Mouse (Mus musculus): ENCODE data around the gene Wbp4. TPM values are rescaled to one million over a fixed set of nuclear protein-coding genes. Genes with fewer than 3 reads are reported as not detected.
"Not testable (repeated sequence)": the region's sequence is repeated elsewhere in the genome, so short reads cannot be mapped to it uniquely, and the experiment has no call there.

Gene Wbp4
- 10 to 100 TPM; 48.2 to 51.7 TPM for total RNA-seq (2021)

DNA sequence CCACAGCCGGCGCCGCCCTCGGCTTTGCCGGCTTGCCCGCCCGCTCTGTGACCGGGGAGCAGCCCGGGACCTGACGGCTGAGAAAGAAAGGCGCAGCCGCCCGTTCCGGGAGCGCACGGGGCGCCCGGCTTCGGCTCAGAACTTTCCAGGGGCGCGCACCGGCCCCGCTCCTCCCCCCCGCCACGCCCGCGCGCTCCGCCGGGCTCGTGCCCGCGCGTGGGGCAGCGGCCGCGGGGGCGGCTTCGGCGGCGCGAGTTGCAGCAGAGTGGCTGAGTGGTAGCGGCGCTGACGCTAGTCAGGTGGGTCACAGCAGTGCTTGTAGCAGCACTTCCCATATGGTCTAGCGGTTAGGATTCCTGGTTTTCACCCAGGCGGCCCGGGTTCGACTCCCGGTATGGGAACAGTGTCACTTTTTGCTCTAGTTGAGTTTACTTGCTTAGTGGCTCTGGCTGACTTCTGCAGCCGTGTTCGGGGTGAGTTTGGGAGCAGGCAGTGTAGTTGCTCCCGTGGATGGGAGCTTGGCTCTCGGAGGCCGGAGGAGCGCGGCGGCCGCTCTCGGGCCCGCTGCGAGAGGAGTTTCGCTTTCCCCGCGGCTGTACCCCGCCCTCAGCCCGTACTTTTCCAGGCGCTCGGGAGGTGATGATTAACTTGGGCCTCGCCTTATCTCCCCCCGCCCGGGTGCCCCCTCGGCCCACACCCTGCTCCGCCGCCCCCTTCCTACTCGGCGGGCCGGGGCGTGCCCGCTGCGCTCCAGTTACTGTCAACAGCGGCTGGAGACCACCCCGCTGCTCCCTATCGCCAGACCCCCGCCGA lies at the start of gene Wbp4:
Wbp4 (minus strand) TSS at position 182 of the 813 bp plus-strand sequence.
- DNase-seq (ENCODE audit: low spot score in 2 of 2), result peak; percentile 96 to 98
- intact Hi-C loops (cut with DNase I), result loop anchor here (1.0 to 10.0 kb wide), 2 partner anchors 106 to 733 kb away; partner anchors contain the start of gene Sugt1

DNA sequence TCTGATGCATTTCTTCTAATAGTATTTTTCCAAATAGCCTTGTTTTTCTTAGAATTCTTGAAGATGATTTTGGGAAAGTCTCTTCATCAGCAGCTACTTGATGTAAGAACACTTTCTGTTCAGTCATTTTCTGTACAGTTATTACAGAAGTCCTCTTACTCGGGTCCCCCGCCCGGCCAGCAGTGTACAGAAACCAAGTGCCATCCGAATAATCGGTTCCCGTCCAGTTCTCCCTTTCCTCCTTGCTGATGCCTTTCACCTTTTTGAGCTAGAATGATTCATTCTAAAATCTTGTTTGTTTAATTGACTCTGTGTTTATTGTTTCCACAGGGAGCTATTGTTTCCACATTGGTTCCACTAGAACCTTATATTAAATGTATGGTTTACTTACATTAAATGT lies 49.4 kb upstream of the Wbp4 start:
- intact Hi-C loops (cut with DNase I), result no loop called here
- no peak for DNase-seq (ENCODE audit: low spot score in 2 of 2)

DNA sequence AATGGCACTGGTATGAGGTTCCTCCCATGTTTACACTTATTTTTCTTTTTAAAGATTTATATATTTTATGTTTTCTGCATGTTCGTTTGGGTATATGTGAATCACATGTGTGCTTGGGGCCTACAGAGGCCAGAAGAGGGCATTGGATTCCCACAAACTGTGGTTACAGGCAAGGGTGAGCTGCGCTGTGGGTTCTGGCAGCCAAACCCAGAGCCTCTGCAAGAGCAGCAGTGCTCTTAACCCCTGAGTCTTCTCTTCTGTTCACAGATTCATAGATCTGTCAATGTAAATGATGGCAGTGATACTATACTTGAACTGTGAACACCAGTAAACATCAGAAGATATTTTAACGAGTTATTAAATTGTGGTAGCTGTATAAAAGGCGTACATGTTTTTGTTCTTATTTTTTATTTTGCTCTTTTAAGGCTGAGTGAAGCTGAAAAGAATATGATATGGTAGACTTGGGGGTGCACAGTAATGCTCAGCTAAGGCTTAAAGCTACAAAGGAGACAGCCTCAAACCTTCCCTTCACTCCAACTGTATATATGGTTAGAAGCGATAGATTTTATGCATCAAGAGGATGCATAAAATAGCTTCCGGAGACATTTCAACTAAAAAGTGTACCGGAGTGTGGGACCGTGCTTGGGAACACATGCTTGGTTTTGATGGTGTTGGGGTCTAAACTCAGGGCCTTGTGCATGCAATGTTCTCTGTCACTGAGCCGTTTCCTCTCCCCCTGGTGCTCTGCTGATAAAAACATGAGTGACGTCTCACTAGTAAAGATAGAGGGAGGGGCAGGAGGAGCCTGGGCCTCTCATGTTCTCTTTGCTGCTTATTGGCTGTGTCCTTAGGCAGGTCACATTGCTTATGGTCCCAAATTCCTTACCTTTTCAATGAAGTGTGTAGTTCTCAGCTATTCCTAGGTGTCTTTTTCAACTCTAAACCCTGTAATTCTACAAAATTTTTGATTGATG lies 48.5 kb upstream of the Wbp4 start:
- intact Hi-C loops (cut with DNase I), result no loop called here
- no peak for DNase-seq (ENCODE audit: low spot score in 2 of 2)

DNA sequence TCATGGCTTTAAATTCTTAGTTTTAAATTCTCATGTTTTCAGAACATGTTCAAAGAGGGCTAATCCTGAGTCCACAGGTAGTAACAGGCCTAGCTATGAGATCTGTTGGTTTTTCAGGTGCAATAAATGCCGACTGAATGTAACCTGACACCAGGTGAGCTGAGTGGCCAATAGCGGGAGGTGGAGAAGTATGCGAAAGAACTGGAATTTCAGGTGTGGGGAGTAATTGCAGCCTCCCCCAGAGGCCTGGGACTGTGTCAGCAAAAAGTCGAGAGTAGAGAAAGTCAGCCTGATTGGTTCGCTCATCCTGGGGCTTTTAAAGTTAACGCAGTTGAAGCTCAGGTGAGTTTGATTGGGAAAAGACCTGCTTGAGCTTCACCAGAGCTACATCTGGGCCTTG lies 46.4 kb upstream of the Wbp4 start:
- intact Hi-C loops (cut with DNase I), result no loop called here

DNA sequence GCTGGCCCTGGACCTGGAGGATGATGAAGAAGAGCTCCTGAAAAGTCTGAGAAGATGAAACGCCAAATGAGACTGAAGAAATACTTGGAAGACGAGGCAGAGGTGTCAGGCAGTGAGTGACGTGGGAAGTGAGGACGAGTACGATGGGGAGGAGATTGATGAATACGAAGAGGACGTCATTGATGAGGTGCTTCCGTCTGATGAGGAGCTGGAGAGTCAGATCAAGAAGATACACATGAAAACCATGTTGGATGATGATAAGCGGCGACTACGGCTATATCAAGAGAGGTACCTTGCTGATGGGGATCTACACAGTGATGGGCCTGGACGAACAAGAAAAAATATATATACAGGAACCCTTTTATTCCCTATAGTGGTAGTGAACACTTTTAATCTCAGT lies 44.8 kb upstream of the Wbp4 start:
- DNase-seq (ENCODE audit: low spot score in 2 of 2); intact Hi-C loops (cut with DNase I): not testable (repeated sequence)

More for the DNA sequence above, 46.4 kb upstream of the Wbp4 start:
- no peak for DNase-seq (ENCODE audit: low spot score in 2 of 2)

DNA sequence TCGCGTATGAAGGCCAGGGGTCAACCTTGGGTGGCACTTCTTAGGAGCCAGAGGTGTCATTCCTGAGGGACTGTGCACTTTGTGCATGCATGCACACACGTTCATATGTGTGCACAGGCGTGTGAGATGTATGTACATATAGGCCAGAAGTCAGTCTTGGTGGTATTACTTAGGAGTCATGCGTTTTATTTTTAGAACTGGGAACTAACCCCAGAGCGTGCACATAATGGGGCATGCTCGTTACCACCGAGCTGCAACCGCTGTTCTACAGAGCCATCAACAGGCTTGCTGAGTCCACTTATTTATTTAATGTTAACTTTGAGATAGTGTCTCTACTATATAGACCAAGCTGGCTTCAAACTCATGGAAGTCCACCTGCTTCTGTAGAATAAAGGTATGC lies 41.1 kb upstream of the Wbp4 start:
- DNase-seq (ENCODE audit: low spot score in 2 of 2), result no peak
- intact Hi-C loops (cut with DNase I), result no loop called here

DNA sequence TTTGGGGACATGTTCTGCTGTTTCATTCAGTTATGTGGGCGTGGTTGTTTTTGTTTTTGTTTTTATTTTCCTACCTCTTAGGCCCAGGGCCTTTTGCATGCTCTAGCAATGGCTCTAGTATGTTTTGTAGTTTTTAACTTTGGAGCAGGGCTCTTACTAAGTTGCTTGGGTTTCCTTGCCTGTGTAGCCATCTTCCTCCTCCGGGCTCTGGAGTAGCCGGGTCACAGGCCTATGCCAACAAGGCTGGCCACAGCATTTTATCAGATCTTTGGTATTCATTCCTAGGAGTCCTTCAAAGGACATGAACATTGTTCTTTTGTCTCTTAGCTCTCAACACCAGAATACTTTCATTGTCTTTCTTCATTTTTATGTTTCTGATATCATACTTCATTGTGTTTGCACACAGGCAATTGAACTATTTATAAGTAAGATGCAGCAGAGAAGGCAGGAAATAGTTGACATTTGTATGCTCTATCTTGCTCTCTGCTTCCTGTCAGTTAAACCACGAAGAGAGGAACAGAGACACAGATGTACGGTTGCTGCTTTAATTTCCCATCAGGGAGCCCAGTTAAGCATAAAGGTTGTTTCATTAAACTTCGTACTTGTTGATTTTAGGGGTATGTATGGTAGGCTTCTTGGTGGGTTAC lies 40.3 kb upstream of the Wbp4 start:
- DNase-seq (ENCODE audit: low spot score in 2 of 2), result no peak
- intact Hi-C loops (cut with DNase I), result no loop called here

DNA sequence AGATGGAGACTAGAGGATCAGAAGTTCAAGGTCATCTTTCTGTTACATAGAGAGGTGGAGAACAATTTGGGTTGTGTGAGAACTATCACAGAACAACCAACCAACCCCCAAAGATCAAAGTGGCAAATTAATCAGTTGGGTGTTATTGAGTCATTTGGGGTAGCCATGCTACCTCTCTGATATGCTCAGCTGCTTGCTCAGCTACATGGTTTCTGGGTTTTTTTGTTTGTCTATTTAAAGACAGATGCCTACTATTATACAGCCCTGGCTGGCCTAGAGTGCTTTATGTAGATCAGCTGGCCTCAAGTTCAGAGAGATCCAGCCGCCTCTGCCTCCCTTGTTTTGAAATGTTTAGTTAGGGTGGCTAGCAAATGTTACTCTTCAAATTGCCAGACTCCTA lies 39.7 kb upstream of the Wbp4 start:
- intact Hi-C loops (cut with DNase I), result no loop called here
- no peak for DNase-seq (ENCODE audit: low spot score in 2 of 2)

DNA sequence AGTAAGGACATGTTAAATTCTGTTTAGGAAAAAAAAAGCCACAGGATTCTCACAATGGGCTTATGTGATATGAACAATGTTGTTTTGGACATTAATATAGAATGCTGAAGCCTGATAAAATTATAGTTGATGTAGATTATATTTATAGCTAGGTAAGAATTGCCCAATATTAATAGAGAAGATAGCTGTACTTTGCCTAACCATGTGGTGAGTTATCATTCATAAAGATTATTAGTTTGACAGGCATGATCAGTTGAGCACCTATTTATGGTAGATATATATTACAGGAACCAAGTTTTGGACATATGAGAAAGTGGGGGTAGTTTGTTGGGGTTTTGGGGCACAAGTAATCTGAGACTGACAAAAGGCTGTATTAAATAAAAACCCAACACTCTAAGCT lies 39.3 kb upstream of the Wbp4 start:
- DNase-seq (ENCODE audit: low spot score in 2 of 2), result no peak
- intact Hi-C loops (cut with DNase I), result no loop called here

DNA sequence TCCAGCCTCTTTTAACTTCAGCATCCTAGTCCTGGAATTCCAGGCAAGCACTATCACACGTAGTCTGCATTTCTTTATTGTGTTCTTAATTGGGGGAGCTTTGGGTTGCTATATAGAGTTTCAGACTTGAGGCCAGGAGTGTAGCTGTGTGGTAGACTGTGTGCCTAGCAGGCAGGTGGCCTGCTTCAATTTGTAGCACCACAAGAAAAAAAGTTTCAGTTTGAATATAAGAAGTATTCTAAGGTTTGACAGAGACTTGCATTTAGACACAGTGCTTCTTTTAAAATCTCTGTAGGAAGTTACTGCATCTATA lies 38.3 kb upstream of the Wbp4 start:
- intact Hi-C loops (cut with DNase I), result no loop called here
- no peak for DNase-seq (ENCODE audit: low spot score in 2 of 2)

DNA sequence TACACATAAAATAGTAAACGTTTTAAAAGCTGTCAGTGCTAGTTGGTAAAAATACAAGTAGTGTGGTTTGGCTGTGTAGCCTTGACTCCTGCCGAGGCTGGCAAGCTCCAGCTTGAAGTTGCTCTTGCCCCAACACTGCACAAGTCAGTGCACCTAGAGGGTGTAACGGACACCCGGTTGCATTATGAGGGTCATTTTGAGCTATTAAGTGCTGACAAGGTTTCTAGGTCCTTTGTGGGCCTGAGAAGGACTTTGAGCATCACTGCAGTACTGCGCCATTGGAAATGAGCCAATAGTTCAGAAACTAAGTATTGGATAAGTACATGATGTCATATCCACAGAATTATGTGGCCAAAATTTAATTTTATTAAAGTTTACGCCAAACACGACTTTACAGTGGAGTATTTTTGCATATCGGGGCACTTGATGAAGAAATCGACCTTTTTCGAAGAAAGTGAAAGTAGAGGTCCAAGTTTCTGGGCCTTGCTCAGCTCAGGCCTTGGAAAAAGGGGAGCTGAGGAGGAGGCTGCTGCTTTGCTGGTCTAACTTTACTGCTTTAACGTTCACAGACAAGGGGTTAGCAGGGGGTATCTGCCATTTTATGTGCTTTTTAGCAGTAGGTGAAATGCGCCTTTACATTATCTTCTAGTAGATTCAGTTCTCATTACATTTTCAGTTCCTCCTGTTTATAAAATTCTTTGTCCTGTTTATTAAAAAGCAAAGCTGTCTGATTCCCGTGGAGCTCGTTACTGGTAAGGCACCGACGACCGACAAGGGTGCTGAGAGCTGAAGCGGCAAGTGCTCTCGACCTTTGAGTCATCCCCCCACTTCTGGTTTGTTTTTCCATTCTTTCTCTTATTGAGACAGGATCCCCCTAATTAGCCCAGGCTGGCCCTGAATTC lies 37.7 kb upstream of the Wbp4 start:
- DNase-seq (ENCODE audit: low spot score in 2 of 2), result no peak
- intact Hi-C loops (cut with DNase I), result no loop called here

DNA sequence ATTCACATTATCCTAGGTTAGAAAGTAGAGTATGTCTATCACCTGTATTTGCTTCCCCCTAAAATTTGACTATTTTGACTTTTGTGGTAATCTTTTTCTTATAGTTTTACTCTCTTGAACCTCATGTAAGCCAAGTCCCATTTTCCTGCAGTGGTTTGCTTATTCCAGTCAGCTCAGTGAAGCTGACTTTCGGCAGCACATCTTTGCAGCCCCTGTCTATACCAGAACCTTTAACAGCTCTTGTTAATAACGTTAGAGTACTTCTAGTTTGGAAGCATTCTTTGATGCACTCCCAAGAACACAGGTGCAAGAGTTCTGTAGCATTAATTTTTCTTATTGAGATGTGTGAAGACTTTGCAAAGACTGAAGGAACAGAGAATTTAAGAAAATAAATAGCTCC lies 36.8 kb upstream of the Wbp4 start:
- intact Hi-C loops (cut with DNase I), result no loop called here
- DNase-seq (ENCODE audit: low spot score in 2 of 2), result no peak

DNA sequence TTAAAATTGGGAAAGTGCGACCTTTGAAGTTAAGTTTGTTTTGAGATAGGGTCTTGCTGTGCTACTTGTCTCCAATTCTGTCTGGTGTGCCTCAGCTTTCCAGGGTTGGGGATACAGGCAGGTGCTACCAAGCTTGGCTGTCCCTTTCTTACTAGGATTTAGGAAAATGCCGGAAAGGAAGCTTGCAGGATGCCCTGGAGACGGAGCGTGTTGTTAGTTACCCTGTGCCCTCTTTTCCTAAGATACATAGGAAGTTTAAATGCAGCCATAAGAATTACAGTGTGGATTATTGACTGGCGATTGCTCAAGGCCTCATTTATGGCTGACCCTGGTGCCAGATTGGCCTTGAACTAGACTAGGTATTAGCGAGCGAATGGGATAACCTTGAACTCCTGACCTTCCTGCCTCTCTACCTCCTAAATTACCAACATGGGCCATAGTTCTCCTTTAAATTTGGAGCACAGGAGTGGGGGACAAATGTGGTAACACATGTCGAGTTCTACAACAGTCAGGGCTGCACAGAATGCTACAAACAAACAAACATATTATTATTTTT lies 35.9 kb upstream of the Wbp4 start:
- intact Hi-C loops (cut with DNase I), result no loop called here
- DNase-seq (ENCODE audit: low spot score in 2 of 2), result no peak

DNA sequence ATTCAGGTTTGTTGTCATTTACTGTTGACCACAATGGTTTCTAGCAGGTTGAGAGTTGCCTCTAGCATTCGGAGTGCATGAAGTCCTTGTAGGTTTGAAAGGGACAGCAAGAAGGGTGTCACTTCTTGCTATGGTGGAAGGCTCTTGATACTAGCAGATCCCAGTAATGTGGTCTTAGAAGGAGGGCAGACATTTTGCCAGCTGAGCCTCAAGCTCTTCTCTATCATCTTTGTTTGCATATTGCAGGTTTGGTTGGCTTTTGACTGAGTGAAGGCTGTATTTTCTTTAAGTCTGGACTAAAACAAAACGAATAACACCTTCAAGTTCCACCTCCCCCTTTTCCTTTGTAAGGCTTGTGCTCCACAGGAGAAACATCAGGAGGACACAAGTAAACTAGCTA lies 35.4 kb upstream of the Wbp4 start:
- no peak for DNase-seq (ENCODE audit: low spot score in 2 of 2)
- intact Hi-C loops (cut with DNase I), result no loop called here

DNA sequence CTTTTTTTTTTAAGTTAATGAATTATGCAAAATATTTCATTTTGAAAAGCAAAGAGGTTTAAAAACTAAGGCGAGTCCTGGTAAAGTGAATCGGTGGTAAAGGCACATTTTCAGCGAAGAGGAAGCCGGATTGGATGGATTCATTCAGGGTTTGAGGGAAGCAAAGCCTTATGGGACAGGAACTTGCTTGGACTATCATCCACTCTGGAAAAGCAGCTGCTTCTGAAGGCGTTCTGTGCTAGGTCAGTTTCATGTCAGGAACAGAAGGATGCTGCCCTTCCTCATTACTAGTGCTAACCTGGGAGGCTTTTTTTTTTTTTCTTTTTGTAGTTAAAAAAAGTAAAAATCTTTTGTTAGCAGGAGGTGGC lies 34.9 kb upstream of the Wbp4 start:
- intact Hi-C loops (cut with DNase I), result no loop called here
- no peak for DNase-seq (ENCODE audit: low spot score in 2 of 2)

DNA sequence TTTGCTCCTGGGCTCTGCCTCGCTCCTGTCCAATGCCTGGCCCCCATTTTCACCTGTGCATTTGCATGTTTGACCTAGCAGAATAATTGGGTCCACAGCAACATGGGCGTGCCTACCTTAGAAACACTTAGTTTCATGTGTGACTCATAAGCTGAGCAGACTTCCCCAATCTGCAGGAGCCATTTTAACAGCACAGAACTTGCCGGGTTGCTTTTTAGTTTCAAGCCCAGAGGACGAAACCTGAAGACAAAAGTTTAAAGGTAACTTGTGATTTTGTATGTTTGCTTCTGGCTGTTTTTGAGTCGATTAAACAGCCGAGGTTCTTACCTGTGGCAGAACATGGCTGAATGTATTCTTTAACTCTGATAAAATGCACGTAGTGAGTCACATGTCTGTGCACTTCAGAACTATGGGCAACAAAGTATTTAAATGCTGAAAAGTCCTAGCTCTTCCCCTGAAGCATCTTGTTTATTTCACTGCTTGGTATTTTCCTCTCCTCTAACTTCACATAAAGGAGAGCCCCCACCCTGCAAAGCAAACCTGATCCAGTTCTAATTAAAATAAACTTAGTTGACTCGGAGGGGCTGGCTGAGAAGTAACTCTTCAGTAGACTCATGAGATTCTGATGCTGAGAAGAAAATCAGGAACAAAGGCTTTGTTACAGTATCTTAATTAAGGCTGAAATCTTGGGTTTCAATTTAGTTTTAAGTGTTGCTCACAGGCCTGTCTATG lies 34.4 kb upstream of the Wbp4 start:
- intact Hi-C loops (cut with DNase I), result no loop called here
- DNase-seq (ENCODE audit: low spot score in 2 of 2), result no peak

DNA sequence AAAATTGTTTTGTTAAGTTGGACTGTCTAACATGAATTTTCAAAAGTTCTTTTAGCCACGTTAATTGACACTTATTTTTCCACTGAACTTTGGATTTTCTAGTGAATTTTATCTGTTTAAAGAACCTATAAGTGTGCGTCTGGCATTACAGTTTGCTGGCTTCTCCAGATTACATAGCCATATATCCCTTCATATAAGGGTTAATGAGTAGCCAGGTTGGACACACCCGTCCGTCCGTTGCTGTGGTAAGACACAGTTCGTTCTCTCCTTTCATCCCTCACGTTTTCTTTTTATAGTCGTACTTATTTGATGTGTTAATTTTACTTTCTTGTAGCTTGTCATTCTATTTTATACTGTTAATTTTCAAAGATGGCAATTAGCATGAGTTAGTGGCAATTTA lies 33.8 kb upstream of the Wbp4 start:
- intact Hi-C loops (cut with DNase I), result no loop called here
- DNase-seq (ENCODE audit: low spot score in 2 of 2), result no peak

DNA sequence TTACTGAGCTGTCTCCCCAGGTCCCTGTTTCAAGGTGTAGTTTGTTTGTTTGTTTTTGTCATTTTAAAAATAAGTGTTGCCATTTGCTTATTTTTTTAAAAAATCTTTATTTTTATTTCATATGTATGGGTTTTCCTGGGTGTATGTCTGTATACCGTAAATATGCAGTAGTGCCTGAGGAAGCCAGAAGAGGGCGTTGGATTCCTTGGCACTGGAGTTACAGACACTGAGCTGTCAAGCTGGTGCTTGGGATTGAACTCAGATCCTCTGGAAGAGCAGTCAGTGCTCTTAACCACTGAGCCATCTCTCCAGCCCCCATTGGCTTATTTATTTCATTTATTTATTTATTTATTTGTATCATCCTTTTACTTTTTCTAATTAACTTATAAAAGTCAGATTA lies 32.6 kb upstream of the Wbp4 start:
- intact Hi-C loops (cut with DNase I), result no loop called here
- DNase-seq (ENCODE audit: low spot score in 2 of 2), result no peak

DNA sequence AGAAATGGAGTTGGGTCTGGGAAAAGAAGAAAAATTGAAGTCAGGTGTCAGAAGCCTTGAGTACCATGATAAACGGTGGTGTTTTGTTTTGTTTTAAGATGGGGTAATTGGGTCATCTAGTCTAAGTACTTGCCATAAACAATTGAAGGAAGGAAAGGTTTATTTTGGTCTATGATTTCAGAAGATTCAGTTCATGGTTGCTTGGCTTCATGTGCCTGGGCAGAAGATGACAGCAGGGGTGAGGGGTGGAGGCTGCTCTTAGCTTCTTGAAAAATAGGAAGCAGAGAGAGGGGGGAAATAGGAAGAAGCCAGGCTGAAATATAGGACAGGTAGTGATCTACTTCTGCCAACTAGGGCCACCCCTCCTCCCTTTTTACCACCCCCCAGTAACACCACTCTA lies 30.2 kb upstream of the Wbp4 start:
- no peak for DNase-seq (ENCODE audit: low spot score in 2 of 2)
- intact Hi-C loops (cut with DNase I), result no loop called here
